Mouse (Mus musculus) limb, embryonic 13.5 days (tissue): ENCODE results near the gene Cct8l1. TPM values are rescaled to one million over a fixed set of nuclear protein-coding genes. Genes with fewer than 3 reads are reported as not detected.

ENCODE experiments used
- ATAC-seq: fragments of 200-750 bp; cut with Nextera tagmentation; 2 replicates; pipeline ENCODE4 v1.8.0; 2017; ENCODE audit warnings: low read depth, moderate number of reproducible peaks, moderate TSS enrichment; ENCODE audit not compliant: low FRiP score
- H3K27ac ChIP-seq: fragments of 300-500 bp; sonication (generic); 2 replicates; pipeline ENCODE4 v1.5.1; 2015; ENCODE audit warnings: inconsistent platforms, mild to moderate bottlenecking, moderate library complexity
- H3K27me3 ChIP-seq: fragments of 300-500 bp; sonication (generic); 2 replicates; pipeline ENCODE4 v1.6.1; 2015; ENCODE audit warnings: mild to moderate bottlenecking, inconsistent platforms
- H3K36me3 ChIP-seq: fragments of 300-500 bp; sonication (generic); 2 replicates; pipeline ENCODE4 v1.6.1; 2015; ENCODE audit warnings: inconsistent platforms, mild to moderate bottlenecking, moderate library complexity
- H3K4me1 ChIP-seq: fragments of 300-500 bp; sonication (generic); 2 replicates; pipeline ENCODE4 v1.6.1; 2015; ENCODE audit warnings: inconsistent platforms
- H3K4me2 ChIP-seq: fragments of 300-500 bp; sonication (generic); replicated peaks from 2 replicates; pipeline ENCODE4 v1.6.1; 2015; ENCODE audit warnings: inconsistent platforms, mild to moderate bottlenecking, moderate library complexity
- H3K4me3 ChIP-seq: fragments of 300-500 bp; sonication (generic); 2 replicates; pipeline ENCODE4 v1.5.1; 2015; ENCODE audit warnings: moderate library complexity, mild to moderate bottlenecking, inconsistent platforms
- H3K9ac ChIP-seq: fragments of 300-500 bp; sonication (generic); 2 replicates; pipeline ENCODE4 v1.6.1; 2015; ENCODE audit warnings: mild to moderate bottlenecking, inconsistent platforms
- H3K9me3 ChIP-seq: fragments of 300-500 bp; sonication (generic); 2 replicates; pipeline ENCODE4 v1.6.1; 2016; ENCODE audit warnings: inconsistent platforms
- WGBS: fragments of 180-500 bp; shearing (Covaris S2); methylation state at CpG from one replicate; pipeline ENCODE4 v1.1.7; 2015; 5-methylcytosine and 5-hydroxymethylcytosine counted together
- polyA plus RNA-seq: library from polyadenylated mRNA; unstranded; fragments of >200 nt; fragmentation: Nextera tagmentation; extraction: Ambion mirVana; gene quantifications from 2 replicates; pipeline ENCODE4 v1.2.1, GENCODE M21; 2015

Gene Cct8l1
- polyA plus RNA-seq, 1 experiment from 2014 or later = 0.09 TPM

DNA sequence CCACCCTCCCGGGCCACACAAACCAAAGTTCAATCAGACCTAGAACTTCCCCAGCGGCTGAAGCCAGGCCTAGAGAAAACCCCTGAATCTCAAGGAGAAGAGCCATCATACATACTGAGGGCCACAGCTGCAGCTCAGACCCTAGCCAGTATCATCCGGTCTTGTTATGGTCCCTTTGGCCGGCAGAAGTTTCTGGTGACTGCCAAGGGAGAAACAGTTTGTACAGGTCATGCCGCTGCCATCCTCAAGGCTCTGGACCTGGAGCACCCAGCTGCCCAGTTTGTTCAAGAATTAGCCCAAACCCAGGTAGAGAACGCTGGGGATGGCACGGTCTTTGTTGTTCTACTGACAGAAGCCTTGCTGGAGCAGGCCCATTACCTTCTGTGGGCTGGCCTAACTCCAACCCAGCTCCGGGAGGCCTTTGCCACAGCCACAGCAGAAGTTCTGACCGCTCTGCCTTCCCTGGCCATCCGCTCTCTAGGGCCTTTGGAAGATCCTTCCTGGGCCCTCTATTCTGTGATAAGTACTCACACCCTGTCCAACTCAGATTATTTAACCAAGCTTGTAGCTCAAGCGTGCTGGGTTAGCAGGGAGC is 531 bp downstream of the Cct8l1 start:
- no peak overlapping the region for H3K4me3 ChIP-seq
- H3K36me3 ChIP-seq = no peaks in the 10 kb centered on the region
- no peak for ATAC-seq
- H3K4me1 ChIP-seq = no peaks in the 10 kb centered on the region
- 94% methylated on average over 11 of the region's 11 CpGs for WGBS
- no peaks in the 10 kb centered on the region for H3K27me3 ChIP-seq
- no peak overlapping the region for H3K4me2 ChIP-seq
- no peaks in the 10 kb centered on the region for H3K9me3 ChIP-seq
- no peak overlapping the region for H3K27ac ChIP-seq
- no peak overlapping the region for H3K9ac ChIP-seq

- H3K27ac ChIP-seq = no peak overlapping the region
- H3K9me3 ChIP-seq = no peaks in the 10 kb centered on the region
- no peak overlapping the region for H3K4me3 ChIP-seq
- 80% methylated on average over 5 of the region's 5 CpGs for WGBS
- no peak for ATAC-seq
- H3K36me3 ChIP-seq = no peaks in the 10 kb centered on the region
- no peaks in the 10 kb centered on the region for H3K27me3 ChIP-seq
- no peaks in the 10 kb centered on the region for H3K4me1 ChIP-seq
- no peak overlapping the region for H3K9ac ChIP-seq
- no peak overlapping the region for H3K4me2 ChIP-seq
Observed at GRCm38 (mm10) chr5:25517550-25517949, 1.7 kb downstream of the Cct8l1 start.

GRCm38 (mm10) chr5:25519820-25520219 is 4.0 kb downstream of the Cct8l1 start:
- no peaks in the 10 kb centered on the region for H3K27me3 ChIP-seq
- H3K4me2 ChIP-seq = no peak overlapping the region
- no peak overlapping the region for H3K27ac ChIP-seq
- H3K9ac ChIP-seq = no peak overlapping the region
- no peak for ATAC-seq
- no peaks in the 10 kb centered on the region for H3K36me3 ChIP-seq
- no peaks in the 10 kb centered on the region for H3K9me3 ChIP-seq
- H3K4me1 ChIP-seq = no peaks in the 10 kb centered on the region
- WGBS = 70% methylated on average over 3 of the region's 3 CpGs
- no peak overlapping the region for H3K4me3 ChIP-seq

- Histone ChIP-seq H3K4me3 (no peak overlapping the region), H3K4me2 (no peak overlapping the region), H3K9me3 (no peaks in the 10 kb centered on the region), H3K4me1 (no peaks in the 10 kb centered on the region), H3K27me3 (no peaks in the 10 kb centered on the region), H3K9ac (no peak overlapping the region), H3K27ac (no peak overlapping the region), H3K36me3 (no peaks in the 10 kb centered on the region)
- 77% methylated on average over 5 of the region's 5 CpGs for WGBS
- ATAC-seq = no peak
Observed at GRCm38 (mm10) chr5:25521461-25521860, 5.6 kb downstream of the Cct8l1 start.

- H3K4me2 ChIP-seq = no peak overlapping the region
- H3K36me3 ChIP-seq = no peaks in the 10 kb centered on the region
- no peak overlapping the region for H3K9ac ChIP-seq
- H3K9me3 ChIP-seq = no peaks in the 10 kb centered on the region
- no peak overlapping the region for H3K4me3 ChIP-seq
- no peak for ATAC-seq
- H3K27me3 ChIP-seq = no peaks in the 10 kb centered on the region
- no peak overlapping the region for H3K27ac ChIP-seq
- peaks cover 9% of the 10 kb centered on the region for H3K4me1 ChIP-seq
- WGBS = 46% methylated on average over 5 of the region's 5 CpGs
Observed at GRCm38 (mm10) chr5:25526116-25526515, 10.2 kb downstream of the Cct8l1 start.

DNA sequence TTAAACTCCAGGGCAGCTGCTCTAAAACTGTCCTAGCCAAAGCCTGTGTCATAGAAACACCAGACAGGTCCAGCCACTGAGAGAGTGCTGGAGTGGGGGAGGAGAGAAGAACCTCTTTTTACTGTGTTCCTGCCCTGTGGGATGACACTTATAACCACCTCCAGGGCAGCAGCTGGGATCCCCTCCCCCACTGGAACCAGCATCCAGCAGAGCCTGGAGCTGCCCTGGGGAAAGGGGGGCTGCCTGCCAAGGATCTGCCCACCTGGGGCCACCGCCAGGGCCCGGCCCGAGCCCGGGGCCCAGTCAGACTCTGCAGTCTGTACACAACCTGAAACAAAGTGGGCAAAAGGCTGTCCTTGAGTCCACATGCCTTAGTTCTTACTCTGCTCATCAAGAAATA is 11.1 kb downstream of the Cct8l1 start:
- H3K27ac ChIP-seq = no peak overlapping the region
- no peaks in the 10 kb centered on the region for H3K36me3 ChIP-seq
- H3K4me1 ChIP-seq = peaks cover 9% of the 10 kb centered on the region
- no peak overlapping the region for H3K4me2 ChIP-seq
- no peak overlapping the region for H3K9ac ChIP-seq
- H3K27me3 ChIP-seq = no peaks in the 10 kb centered on the region
- 31% methylated on average over 4 of the region's 4 CpGs for WGBS
- H3K9me3 ChIP-seq = no peaks in the 10 kb centered on the region
- no peak for ATAC-seq
- H3K4me3 ChIP-seq = no peak overlapping the region

DNA sequence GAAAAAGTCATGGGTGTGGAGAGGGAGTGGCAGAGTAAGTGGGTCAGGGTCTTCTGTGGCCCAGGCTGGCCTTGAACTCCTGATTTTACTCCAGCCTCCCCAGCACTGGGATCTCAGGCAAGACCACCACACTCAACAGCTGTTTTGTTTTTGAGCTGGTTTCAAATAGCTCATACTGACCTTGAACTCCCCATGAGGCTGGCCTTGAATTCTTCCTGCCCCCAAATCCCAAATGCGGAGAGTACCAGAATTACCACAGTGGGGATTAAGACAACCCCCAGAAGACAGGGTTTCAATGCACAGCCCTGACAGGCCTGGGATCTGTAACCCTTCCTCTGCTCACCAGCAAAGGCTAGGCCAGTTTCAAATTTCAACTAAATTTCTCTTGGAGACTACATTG is 12.1 kb downstream of the Cct8l1 start:
- no peaks in the 10 kb centered on the region for H3K27me3 ChIP-seq
- no peak overlapping the region for H3K27ac ChIP-seq
- H3K4me3 ChIP-seq = no peak overlapping the region
- no peak overlapping the region for H3K9ac ChIP-seq
- no peaks in the 10 kb centered on the region for H3K9me3 ChIP-seq
- H3K4me1 ChIP-seq = peaks cover 9% of the 10 kb centered on the region
- 63% methylated on average over 1 of the region's 1 CpGs for whole genome bisulfite sequencing
- H3K4me2 ChIP-seq = no peak overlapping the region
- ATAC-seq = no peak
- no peaks in the 10 kb centered on the region for H3K36me3 ChIP-seq

DNA sequence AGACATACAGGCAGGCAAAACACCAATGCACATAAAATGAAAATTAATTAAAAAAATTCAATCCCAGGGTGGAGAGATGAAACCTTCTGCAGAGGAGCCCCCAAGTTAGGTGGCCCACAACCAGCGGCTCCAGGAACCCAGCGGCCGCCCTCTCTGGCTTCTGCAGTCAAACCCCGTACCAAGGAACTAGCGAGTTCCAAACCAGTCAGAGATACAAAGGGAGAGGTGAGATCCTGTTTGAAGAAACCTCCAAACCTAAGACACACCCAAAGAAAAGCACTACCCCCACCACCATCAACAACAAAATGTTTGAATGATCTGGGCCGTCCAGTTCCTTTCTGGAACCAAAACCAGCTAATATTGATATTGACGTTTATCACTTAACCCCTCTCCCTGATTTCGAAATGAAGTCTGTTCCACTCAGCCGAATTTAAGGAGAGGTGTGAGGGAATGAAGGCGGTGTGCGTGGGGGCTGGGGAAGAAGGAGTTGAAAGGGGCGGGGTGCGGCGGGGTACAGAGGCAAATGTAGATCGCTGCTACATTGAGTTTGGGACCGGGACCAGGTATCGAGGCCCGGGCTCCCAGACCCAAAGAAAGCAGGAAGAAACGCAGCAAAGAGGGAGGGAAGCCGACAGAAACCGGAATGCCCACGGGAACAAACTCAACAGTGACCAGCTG is 13.1 kb downstream of the Cct8l1 start:
- Histone ChIP-seq H3K4me1 (peaks cover 9% of the 10 kb centered on the region), H3K4me3 (peak overlapping the region; percentile 77), H3K9me3 (no peaks in the 10 kb centered on the region), H3K4me2 (peak overlapping the region; percentile 72), H3K36me3 (no peaks in the 10 kb centered on the region), H3K27ac (peak overlapping the region; percentile 69; the same call in 1 of the 2 replicates), H3K9ac (peak overlapping the region; percentile 62), H3K27me3 (no peaks in the 10 kb centered on the region)
- ATAC-seq = peak; percentile 48
- 9% methylated on average over 22 of the region's 22 CpGs for WGBS

GRCm38 (mm10) chr5:25529529-25530421 is 13.9 kb downstream of the Cct8l1 start:
- Histone ChIP-seq H3K36me3 (no peaks in the 10 kb centered on the region), H3K9ac (peak overlapping the region; percentile 73), H3K27me3 (no peaks in the 10 kb centered on the region), H3K27ac (peak overlapping the region; percentile 88), H3K4me3 (peak overlapping the region; percentile 77), H3K9me3 (no peaks in the 10 kb centered on the region), H3K4me2 (peak overlapping the region; percentile 72), H3K4me1 (peaks cover 9% of the 10 kb centered on the region)
- ATAC-seq = peak; percentile 99
- under 1% methylated on average over 65 of the region's 87 CpGs for WGBS

GRCm38 (mm10) chr5:25530629-25531028 is 14.8 kb downstream of the Cct8l1 start:
- peak overlapping the region; percentile 70 for H3K4me2 ChIP-seq
- H3K4me1 ChIP-seq = peaks cover 9% of the 10 kb centered on the region
- H3K9me3 ChIP-seq = no peaks in the 10 kb centered on the region
- no peak for ATAC-seq
- H3K4me3 ChIP-seq = peak overlapping the region; percentile 77
- no peaks in the 10 kb centered on the region for H3K27me3 ChIP-seq
- no peak overlapping the region for H3K27ac ChIP-seq
- no peak overlapping the region for H3K9ac ChIP-seq
- 26% methylated on average over 2 of the region's 2 CpGs for WGBS
- H3K36me3 ChIP-seq = no peaks in the 10 kb centered on the region

GRCm38 (mm10) chr5:25532256-25533147 is 16.6 kb downstream of the Cct8l1 start:
- Histone ChIP-seq H3K36me3 (no peaks in the 10 kb centered on the region), H3K4me1 (peaks cover 5% of the 10 kb centered on the region; the same call in 1 of the 2 replicates), H3K27me3 (no peaks in the 10 kb centered on the region), H3K27ac (no peak overlapping the region), H3K4me3 (no peak overlapping the region), H3K9me3 (peaks cover 7% of the 10 kb centered on the region; the same call in 1 of the 2 replicates), H3K4me2 (no peak overlapping the region), H3K9ac (no peak overlapping the region)
- ATAC-seq = no peak
- 56% methylated on average over 18 of the region's 18 CpGs for WGBS
